Mouse (Mus musculus) monocyte, adult 59 days (primary cell): ENCODE data around the gene Pax1. TPM values are rescaled to one million over a fixed set of nuclear protein-coding genes. Genes with fewer than 3 reads are reported as not detected.

ENCODE experiments used
- total RNA-seq, 2 experiments: library from RNA; stranded (reverse); gene quantifications; one replicate each; pipeline ENCODE4 v1.2.4; 2023

Pax1 gene
- total RNA-seq, result not detected

DNA sequence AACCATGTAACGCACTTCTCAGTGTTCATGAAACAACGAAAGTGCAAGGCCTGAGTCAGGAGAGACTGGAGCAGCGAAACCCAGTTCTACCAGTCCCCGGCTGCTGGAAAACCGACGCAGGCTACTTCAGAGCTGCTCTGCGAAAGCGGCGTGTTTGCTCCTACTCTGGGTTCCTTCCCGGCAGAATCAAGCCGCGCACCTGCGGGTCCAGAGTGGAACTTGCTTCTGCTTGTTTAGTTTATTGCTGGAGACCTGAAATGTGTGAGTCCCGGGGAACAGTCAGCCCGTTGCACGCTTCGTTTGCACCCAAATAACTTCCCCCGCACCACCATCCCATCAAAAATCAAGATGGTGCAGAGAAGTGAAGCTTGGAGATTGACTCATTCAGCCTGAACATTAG is at the start of gene Pax1:
TSS of gene Pax1 (plus strand) at position 345 of the 400 bp plus-strand sequence.

Other genes starting within 250 kb of the Pax1 start
- not detected for gene Nkx2-2, start 167.7 kb upstream of the Pax1 start, total RNA-seq